Mouse (Mus musculus) stomach, postnatal 0 days (tissue): ENCODE data around the gene Mib2.

Source experiments
- CTCF ChIP-seq: IDR thresholded peaks from 2 replicates; pipeline ENCODE4 v1.5.1; 2016; ENCODE audit warnings: antibody characterized with exemption, low read depth, mild to moderate bottlenecking, moderate library complexity
- EP300 ChIP-seq: optimal IDR thresholded peaks from 2 replicates; pipeline ENCODE3; 2016; ENCODE audit warnings: antibody characterized with exemption

DNA sequence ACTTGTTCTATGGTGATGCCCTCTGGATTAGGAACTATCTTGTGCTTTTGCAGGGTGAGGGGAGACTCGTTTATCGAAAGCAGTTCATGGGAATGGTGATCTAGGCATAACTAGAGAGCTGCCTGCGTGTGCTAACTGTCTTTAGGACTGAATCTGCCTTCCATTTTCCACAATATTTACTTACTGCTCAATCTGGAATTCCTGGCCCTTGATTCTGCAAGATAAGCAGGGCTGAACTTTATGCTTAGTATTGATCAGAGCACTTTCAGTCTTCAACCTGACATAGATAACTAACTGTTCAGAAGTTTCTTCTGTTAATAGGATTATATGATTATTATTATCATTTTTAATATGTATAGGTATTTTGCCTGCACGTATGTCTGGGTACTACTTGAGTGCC is 63.9 kb downstream of the Mib2 start:
- TF ChIP-seq CTCF (no peak), EP300 (no peak)
